Mouse (Mus musculus) thymus, adult 2 months (tissue): Measurements from ENCODE around the gene Nabp1.

Experiments
- CTCF ChIP-seq: fragments of 200-500 bp; IDR thresholded peaks from 2 replicates; pipeline ENCODE4 v1.5.1; 2012; ENCODE audit warnings: mild to moderate bottlenecking, control low read depth, low read length, moderate library complexity, borderline replicate concordance; ENCODE audit not compliant: control insufficient read depth, poor library complexity, insufficient read depth; ENCODE audit errors: extremely low read depth
- POLR2A ChIP-seq: fragments of 200-500 bp; IDR thresholded peaks from 2 replicates; pipeline ENCODE4 v1.6.1; 2012; ENCODE audit warnings: mild to moderate bottlenecking, low read length, control low read depth, moderate library complexity; ENCODE audit not compliant: control insufficient read depth, poor library complexity, insufficient read depth; ENCODE audit errors: extremely low read depth

GRCm38 (mm10) chr1:51521651-51522050 lies 43.4 kb upstream of the Nabp1 start:
- TF ChIP-seq CTCF (no peak), POLR2A (no peak)
